Mouse (Mus musculus): ENCODE measurements at regions not wholly inside any gene's neighbourhood (a gene's known extent, or its start where the extent isn't known, plus 50 kb on each side); places are given as distances from the start of the nearest gene placed in this dataset.

- Histone ChIP-seq H3K9me3 (no peaks in the 10 kb centered on the region), H3K4me2 (replicated peaks) (no peak overlapping the region), H3K27me3 (replicated peaks) (no peaks in the 10 kb centered on the region), H3K9ac (no peak overlapping the region), H3K4me1 (peaks cover 6% of the 10 kb centered on the region; the same call in 1 of the 2 replicates), H3K36me3 (no peaks in the 10 kb centered on the region), H3K4me3 (no peak overlapping the region), H3K27ac (no peak overlapping the region)
- no peak for ATAC-seq (ENCODE audit: low FRiP score, low read depth)
- 87% methylated on average over 7 of the region's 7 CpGs for WGBS
These were observed 428.7 kb downstream of the Fgf9 start for GRCm38 (mm10) chr14:58499071-58499470.

GRCm38 (mm10) chr14:58496902-58497301 lies 426.6 kb downstream of the Fgf9 start:
- no peaks in the 10 kb centered on the region for H3K27me3 ChIP-seq (replicated peaks)
- H3K9me3 ChIP-seq = no peaks in the 10 kb centered on the region
- no peak for ATAC-seq (ENCODE audit: low FRiP score, low read depth)
- H3K4me1 ChIP-seq = peaks cover 6% of the 10 kb centered on the region; the same call in 1 of the 2 replicates
- H3K9ac ChIP-seq = no peak overlapping the region
- no peak overlapping the region for H3K27ac ChIP-seq
- 90% methylated on average over 3 of the region's 3 CpGs for WGBS
- H3K36me3 ChIP-seq = no peaks in the 10 kb centered on the region
- H3K4me2 ChIP-seq (replicated peaks) = no peak overlapping the region
- H3K4me3 ChIP-seq = no peak overlapping the region

GRCm38 (mm10) chr14:58494400-58494987 lies 424.1 kb downstream of the Fgf9 start:
- no peak overlapping the region for H3K27ac ChIP-seq
- H3K4me3 ChIP-seq = no peak overlapping the region
- 81% methylated on average over 5 of the region's 5 CpGs for WGBS
- no peaks in the 10 kb centered on the region for H3K36me3 ChIP-seq
- H3K27me3 ChIP-seq (replicated peaks) = no peaks in the 10 kb centered on the region
- H3K4me2 ChIP-seq (replicated peaks) = no peak overlapping the region
- no peak overlapping the region for H3K9ac ChIP-seq
- H3K4me1 ChIP-seq = 0 out of 2 replicates have a peak, but pooled peaks cover under 1% of the 10 kb centered on the region
- ATAC-seq (ENCODE audit: low FRiP score, low read depth) = no peak
- no peaks in the 10 kb centered on the region for H3K9me3 ChIP-seq

- H3K9ac ChIP-seq = no peak overlapping the region
- H3K4me3 ChIP-seq = no peak overlapping the region
- H3K4me2 ChIP-seq (replicated peaks) = no peak overlapping the region
- 87% methylated on average over 2 of the region's 2 CpGs for WGBS
- no peaks in the 10 kb centered on the region for H3K27me3 ChIP-seq (replicated peaks)
- H3K27ac ChIP-seq = no peak overlapping the region
- H3K9me3 ChIP-seq = no peaks in the 10 kb centered on the region
- no peaks in the 10 kb centered on the region for H3K36me3 ChIP-seq
- no peaks in the 10 kb centered on the region for H3K4me1 ChIP-seq
- no peak for ATAC-seq (ENCODE audit: low FRiP score, low read depth)
These were observed 421.8 kb downstream of the Fgf9 start for GRCm38 (mm10) chr14:58492118-58492517.

GRCm38 (mm10) chr14:58488803-58489202 lies 418.5 kb downstream of the Fgf9 start:
- no peaks in the 10 kb centered on the region for H3K4me1 ChIP-seq

GRCm38 (mm10) chr14:58487836-58488235 lies 417.5 kb downstream of the Fgf9 start:
- no peaks in the 10 kb centered on the region for H3K27me3 ChIP-seq (replicated peaks)
- no peaks in the 10 kb centered on the region for H3K9me3 ChIP-seq
- no peak overlapping the region for H3K4me3 ChIP-seq
- ATAC-seq (ENCODE audit: low FRiP score, low read depth) = no peak
- no peaks in the 10 kb centered on the region for H3K4me1 ChIP-seq
- no peaks in the 10 kb centered on the region for H3K36me3 ChIP-seq
- H3K27ac ChIP-seq = no peak overlapping the region
- no peak overlapping the region for H3K9ac ChIP-seq
- 93% methylated on average over 6 of the region's 6 CpGs for WGBS
- no peak overlapping the region for H3K4me2 ChIP-seq (replicated peaks)

More at GRCm38 (mm10) chr14:58488803-58489202, 418.5 kb downstream of the Fgf9 start:
- H3K9ac ChIP-seq = no peak overlapping the region
- H3K27ac ChIP-seq = no peak overlapping the region
- no peak overlapping the region for H3K4me2 ChIP-seq (replicated peaks)
- H3K27me3 ChIP-seq (replicated peaks) = no peaks in the 10 kb centered on the region
- H3K36me3 ChIP-seq = no peaks in the 10 kb centered on the region
- H3K9me3 ChIP-seq = no peaks in the 10 kb centered on the region
- 86% methylated on average over 6 of the region's 6 CpGs for WGBS
- no peak overlapping the region for H3K4me3 ChIP-seq
- ATAC-seq (ENCODE audit: low FRiP score, low read depth) = no peak

- Histone ChIP-seq H3K4me2 (replicated peaks) (no peak overlapping the region), H3K27ac (no peak overlapping the region), H3K9ac (no peak overlapping the region), H3K4me1 (no peaks in the 10 kb centered on the region), H3K9me3 (no peaks in the 10 kb centered on the region), H3K36me3 (no peaks in the 10 kb centered on the region), H3K4me3 (no peak overlapping the region), H3K27me3 (replicated peaks) (no peaks in the 10 kb centered on the region)
- no peak for ATAC-seq (ENCODE audit: low FRiP score, low read depth)
- 93% methylated on average over 2 of the region's 2 CpGs for WGBS
These were observed 410.1 kb downstream of the Fgf9 start for GRCm38 (mm10) chr14:58480454-58480853.

- no peaks in the 10 kb centered on the region for H3K36me3 ChIP-seq
- 28% methylated on average over 3 of the region's 3 CpGs for WGBS
- H3K9me3 ChIP-seq = no peaks in the 10 kb centered on the region
- H3K9ac ChIP-seq = no peak overlapping the region
- no peaks in the 10 kb centered on the region for H3K27me3 ChIP-seq (replicated peaks)
- peaks cover 4% of the 10 kb centered on the region; the same call in 1 of the 2 replicates for H3K4me1 ChIP-seq
- H3K27ac ChIP-seq = no peak overlapping the region
- ATAC-seq (ENCODE audit: low FRiP score, low read depth) = no peak
- H3K4me2 ChIP-seq (replicated peaks) = no peak overlapping the region
- no peak overlapping the region for H3K4me3 ChIP-seq
These were observed 400.3 kb downstream of the Fgf9 start for GRCm38 (mm10) chr14:58470678-58471077.

GRCm38 (mm10) chr14:58468451-58468850 lies 398.1 kb downstream of the Fgf9 start:
- WGBS = 57% methylated on average over 7 of the region's 7 CpGs
- Histone ChIP-seq H3K9me3 (no peaks in the 10 kb centered on the region), H3K4me3 (no peak overlapping the region), H3K4me2 (replicated peaks) (no peak overlapping the region), H3K9ac (no peak overlapping the region), H3K27ac (no peak overlapping the region), H3K4me1 (peaks cover 4% of the 10 kb centered on the region; the same call in 1 of the 2 replicates), H3K36me3 (no peaks in the 10 kb centered on the region), H3K27me3 (replicated peaks) (no peaks in the 10 kb centered on the region)
- no peak for ATAC-seq (ENCODE audit: low FRiP score, low read depth)

GRCm38 (mm10) chr14:58467856-58468255 lies 397.5 kb downstream of the Fgf9 start:
- WGBS = 71% methylated on average over 5 of the region's 5 CpGs
- no peak overlapping the region for H3K4me2 ChIP-seq (replicated peaks)
- no peak for ATAC-seq (ENCODE audit: low FRiP score, low read depth)
- no peaks in the 10 kb centered on the region for H3K9me3 ChIP-seq
- H3K4me3 ChIP-seq = no peak overlapping the region
- no peaks in the 10 kb centered on the region for H3K27me3 ChIP-seq (replicated peaks)
- H3K36me3 ChIP-seq = no peaks in the 10 kb centered on the region
- no peak overlapping the region for H3K9ac ChIP-seq
- peaks cover 4% of the 10 kb centered on the region; the same call in 1 of the 2 replicates for H3K4me1 ChIP-seq
- no peak overlapping the region for H3K27ac ChIP-seq

GRCm38 (mm10) chr14:58446776-58447354 lies 376.5 kb downstream of the Fgf9 start:
- no peak overlapping the region for H3K9ac ChIP-seq
- no peak overlapping the region for H3K27ac ChIP-seq
- no peaks in the 10 kb centered on the region for H3K9me3 ChIP-seq
- H3K36me3 ChIP-seq = no peaks in the 10 kb centered on the region
- H3K4me3 ChIP-seq = no peak overlapping the region
- no peak overlapping the region for H3K4me2 ChIP-seq (replicated peaks)
- H3K4me1 ChIP-seq = no peaks in the 10 kb centered on the region
- ATAC-seq (ENCODE audit: low FRiP score, low read depth) = no peak
- no peaks in the 10 kb centered on the region for H3K27me3 ChIP-seq (replicated peaks)
- WGBS = 73% methylated on average over 5 of the region's 5 CpGs

GRCm38 (mm10) chr14:58444496-58444895 lies 374.1 kb downstream of the Fgf9 start:
- no peaks in the 10 kb centered on the region for H3K36me3 ChIP-seq
- H3K4me3 ChIP-seq = no peak overlapping the region
- H3K4me1 ChIP-seq = no peaks in the 10 kb centered on the region
- 69% methylated on average over 4 of the region's 4 CpGs for WGBS
- no peak for ATAC-seq (ENCODE audit: low FRiP score, low read depth)
- H3K9me3 ChIP-seq = no peaks in the 10 kb centered on the region
- H3K4me2 ChIP-seq (replicated peaks) = no peak overlapping the region
- H3K9ac ChIP-seq = no peak overlapping the region
- H3K27me3 ChIP-seq (replicated peaks) = no peaks in the 10 kb centered on the region
- H3K27ac ChIP-seq = no peak overlapping the region

GRCm38 (mm10) chr14:58442501-58442900 lies 372.2 kb downstream of the Fgf9 start:
- H3K27ac ChIP-seq = no peak overlapping the region
- no peak overlapping the region for H3K9ac ChIP-seq
- no peaks in the 10 kb centered on the region for H3K4me1 ChIP-seq
- H3K27me3 ChIP-seq (replicated peaks) = no peaks in the 10 kb centered on the region
- ATAC-seq (ENCODE audit: low FRiP score, low read depth) = no peak
- H3K9me3 ChIP-seq = no peaks in the 10 kb centered on the region
- no peak overlapping the region for H3K4me3 ChIP-seq
- WGBS = 91% methylated on average over 3 of the region's 3 CpGs
- H3K36me3 ChIP-seq = no peaks in the 10 kb centered on the region
- no peak overlapping the region for H3K4me2 ChIP-seq (replicated peaks)
